Mouse (Mus musculus): ENCODE data around the gene Stim2. TPM values are rescaled to one million over a fixed set of nuclear protein-coding genes. Genes with fewer than 3 reads are reported as not detected.
A peak's percentile ranks its signal among the peaks of the same experiment; 100 is the strongest.

Gene Stim2
- polyA plus RNA-seq, 1 experiment from 2014 or later = 14.0 TPM

DNA sequence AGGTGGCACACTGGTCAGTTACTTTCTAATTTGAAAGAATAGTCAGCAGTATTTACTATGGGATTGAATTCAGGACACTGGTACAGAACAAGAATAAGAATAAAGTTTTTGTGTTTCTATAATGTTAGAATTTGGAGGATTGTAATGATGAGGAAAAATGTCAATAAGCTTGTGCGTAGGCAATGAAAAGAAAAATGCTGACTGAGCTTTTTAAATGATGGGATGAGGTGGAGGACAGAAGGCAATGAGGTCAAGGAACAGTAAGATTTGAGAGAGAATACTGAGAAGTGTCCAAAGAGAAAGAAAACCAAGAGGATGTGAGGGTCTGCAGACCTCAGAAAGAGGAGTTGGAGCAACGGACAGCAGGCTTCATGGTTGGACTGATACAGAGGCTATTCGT lies 89.6 kb downstream of the Stim2 start:
- ATAC-seq (ENCODE audit: low FRiP score, low TSS enrichment) (no peak), DNase-seq (ENCODE audit: low spot score) (no peak)
- no peaks in the 10 kb centered on the region for H3K4me1 ChIP-seq (replicated peaks; ENCODE audit: control insufficient read depth, insufficient read depth)
- H3K27ac ChIP-seq (replicated peaks) = no peak overlapping the region
- TF ChIP-seq EP300 (optimal IDR thresholded peaks at IDR 0.05) (no peak), CTCF (IDR thresholded peaks at IDR 0.05; ENCODE audit: low read depth) (no peak)
- H3K4me2 ChIP-seq (replicated peaks; ENCODE audit: low read depth) = no peak overlapping the region
- no peak overlapping the region for H3K4me3 ChIP-seq (ENCODE audit: low read depth, low read length)
- H3K27me3 ChIP-seq (ENCODE audit: control insufficient read depth, insufficient read depth, low read length) = no peaks in the 10 kb centered on the region
- no peaks in the 10 kb centered on the region for H3K9me3 ChIP-seq (ENCODE audit: control insufficient read depth, low read length)
- H3K36me3 ChIP-seq (ENCODE audit: control insufficient read depth, insufficient read depth, low read length) = no peaks in the 10 kb centered on the region
- WGBS = 90% methylated on average over 3 of the region's 3 CpGs
- H3K9ac ChIP-seq (ENCODE audit: low read length) = no peak overlapping the region

DNA sequence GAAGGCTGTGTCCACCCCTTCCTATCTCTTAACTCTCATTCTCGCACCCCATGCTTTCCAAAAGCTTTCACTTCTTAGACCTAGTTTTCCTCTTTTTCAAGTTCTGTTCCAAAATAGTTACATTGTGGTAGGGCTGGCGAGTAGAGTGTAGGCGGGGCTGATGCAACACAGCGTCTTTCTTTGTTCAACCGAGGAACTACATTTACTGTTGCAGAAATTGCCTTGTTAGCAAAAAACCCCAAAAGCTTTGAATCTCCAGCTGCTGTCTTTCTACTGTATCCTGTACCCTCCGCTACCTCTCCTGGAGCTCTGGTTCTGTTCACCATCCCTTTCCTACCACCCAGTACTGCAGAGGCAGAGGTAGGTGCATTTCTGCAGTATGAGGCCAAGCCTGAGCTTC lies 99.9 kb downstream of the Stim2 start:
- WGBS = 64% methylated on average over 6 of the region's 6 CpGs
- no peak for DNase-seq (ENCODE audit: low spot score)

DNA sequence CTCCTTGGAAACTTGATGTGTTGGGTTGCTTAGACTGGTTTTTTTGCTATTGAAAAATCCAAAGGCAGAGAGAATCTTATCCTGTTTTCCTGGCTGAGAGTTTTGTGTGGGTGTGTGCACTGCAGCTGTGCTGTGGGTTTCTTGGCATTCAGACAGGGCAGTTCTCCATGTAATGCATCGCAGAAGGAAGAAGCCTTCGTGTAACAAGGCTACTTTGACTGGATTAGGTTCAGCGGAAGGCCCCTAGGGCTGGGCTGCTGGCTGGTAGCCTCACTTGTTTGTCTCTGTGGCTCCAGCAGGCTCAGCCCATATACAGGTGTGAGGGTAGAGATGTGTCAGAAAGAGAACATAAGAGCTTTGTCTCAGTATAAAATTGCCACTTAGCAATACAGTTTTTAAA lies 102.6 kb downstream of the Stim2 start:
- no peak for TF ChIP-seq EP300 (optimal IDR thresholded peaks at IDR 0.05)
- WGBS = 13% methylated on average over 3 of the region's 3 CpGs
- ATAC-seq (ENCODE audit: low FRiP score, low TSS enrichment) (no peak), DNase-seq (ENCODE audit: low spot score) (peak; percentile 30)
- H3K36me3 ChIP-seq (ENCODE audit: control insufficient read depth, insufficient read depth, low read length) = 0 out of 2 replicates have a peak, but pooled peaks cover 6% of the 10 kb centered on the region
- H3K4me1 ChIP-seq (replicated peaks; ENCODE audit: control insufficient read depth, insufficient read depth) = no peaks in the 10 kb centered on the region
- H3K27ac ChIP-seq (replicated peaks) = 0 out of 2 replicates have a peak overlapping the region, but pooled peaks have one; percentile 25
- H3K9ac ChIP-seq (ENCODE audit: low read length) = no peak overlapping the region
- H3K4me2 ChIP-seq (replicated peaks; ENCODE audit: low read depth) = no peak overlapping the region
- no peaks in the 10 kb centered on the region for H3K9me3 ChIP-seq (ENCODE audit: control insufficient read depth, low read length)
- H3K27me3 ChIP-seq (ENCODE audit: control insufficient read depth, insufficient read depth, low read length) = no peaks in the 10 kb centered on the region
- H3K4me3 ChIP-seq (ENCODE audit: low read depth, low read length) = no peak overlapping the region

More for the DNA sequence above, 99.9 kb downstream of the Stim2 start:
- no peak for ATAC-seq (ENCODE audit: low FRiP score, low TSS enrichment)
- TF ChIP-seq CTCF (IDR thresholded peaks at IDR 0.05; ENCODE audit: low read depth) (no peak), EP300 (optimal IDR thresholded peaks at IDR 0.05) (no peak)
- H3K4me2 ChIP-seq (replicated peaks; ENCODE audit: low read depth) = no peak overlapping the region
- no peak overlapping the region for H3K9ac ChIP-seq (ENCODE audit: low read length)
- H3K4me1 ChIP-seq (replicated peaks; ENCODE audit: control insufficient read depth, insufficient read depth) = no peaks in the 10 kb centered on the region
- no peak overlapping the region for H3K27ac ChIP-seq (replicated peaks)
- no peaks in the 10 kb centered on the region for H3K27me3 ChIP-seq (ENCODE audit: control insufficient read depth, insufficient read depth, low read length)
- no peaks in the 10 kb centered on the region for H3K36me3 ChIP-seq (ENCODE audit: control insufficient read depth, insufficient read depth, low read length)
- H3K4me3 ChIP-seq (ENCODE audit: low read depth, low read length) = no peak overlapping the region
- H3K9me3 ChIP-seq (ENCODE audit: control insufficient read depth, low read length) = no peaks in the 10 kb centered on the region

DNA sequence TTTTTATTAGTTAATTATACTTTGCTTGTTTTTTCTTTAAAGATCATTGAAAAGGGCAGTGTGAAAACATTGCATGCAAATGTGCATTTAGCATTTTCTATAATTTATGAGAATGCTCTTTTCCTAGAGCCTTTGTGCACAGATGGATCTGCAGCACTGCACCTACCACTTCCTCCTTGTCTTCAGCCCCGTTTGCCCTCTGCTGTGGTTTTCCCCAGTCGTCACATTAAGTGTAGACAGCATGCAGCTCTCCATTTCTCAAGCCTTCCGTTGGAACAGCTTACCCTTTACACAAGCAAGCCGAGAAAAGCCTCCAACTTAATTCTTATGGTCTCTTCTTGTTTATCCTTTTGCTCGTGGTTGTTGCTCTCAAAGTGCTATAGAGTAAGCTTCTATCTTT lies 103.0 kb downstream of the Stim2 start:
- no peak for DNase-seq (ENCODE audit: low spot score)
- H3K27me3 ChIP-seq (ENCODE audit: control insufficient read depth, insufficient read depth, low read length) = no peaks in the 10 kb centered on the region
- no peaks in the 10 kb centered on the region for H3K9me3 ChIP-seq (ENCODE audit: control insufficient read depth, low read length)
- TF ChIP-seq CTCF (IDR thresholded peaks at IDR 0.05; ENCODE audit: low read depth) (no peak), EP300 (optimal IDR thresholded peaks at IDR 0.05) (no peak)
- H3K4me3 ChIP-seq (ENCODE audit: low read depth, low read length) = no peak overlapping the region
- H3K4me1 ChIP-seq (replicated peaks; ENCODE audit: control insufficient read depth, insufficient read depth) = no peaks in the 10 kb centered on the region
- H3K4me2 ChIP-seq (replicated peaks; ENCODE audit: low read depth) = no peak overlapping the region
- ATAC-seq (ENCODE audit: low FRiP score, low TSS enrichment) = no peak
- no peak overlapping the region for H3K27ac ChIP-seq (replicated peaks)
- 29% methylated on average over 5 of the region's 5 CpGs for WGBS
- no peak overlapping the region for H3K9ac ChIP-seq (ENCODE audit: low read length)
- H3K36me3 ChIP-seq (ENCODE audit: control insufficient read depth, insufficient read depth, low read length) = 0 out of 2 replicates have a peak, but pooled peaks cover 6% of the 10 kb centered on the region

DNA sequence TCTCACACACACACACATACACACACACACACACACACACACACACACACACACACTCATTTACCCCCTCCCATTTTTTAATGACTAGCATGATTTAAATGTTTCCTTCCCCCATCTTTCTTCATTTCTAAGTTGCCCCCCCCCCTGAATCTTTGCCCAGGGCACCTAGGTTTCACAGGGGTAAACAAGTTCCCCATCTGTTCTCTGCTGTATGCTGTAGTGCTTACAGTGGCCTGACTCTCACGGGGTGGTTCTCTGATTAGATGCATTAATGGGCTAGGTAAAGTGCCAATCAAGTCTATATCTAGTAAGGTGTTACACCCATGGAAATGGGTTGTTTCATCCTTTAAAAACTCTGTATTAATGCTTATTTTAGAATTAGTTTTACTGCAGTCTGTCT lies 103.7 kb downstream of the Stim2 start:
- H3K36me3 ChIP-seq (ENCODE audit: control insufficient read depth, insufficient read depth, low read length) = 0 out of 2 replicates have a peak, but pooled peaks cover 6% of the 10 kb centered on the region
- H3K4me3 ChIP-seq (ENCODE audit: low read depth, low read length) = no peak overlapping the region
- TF ChIP-seq CTCF (IDR thresholded peaks at IDR 0.05; ENCODE audit: low read depth) (no peak), EP300 (optimal IDR thresholded peaks at IDR 0.05) (no peak)
- 55% methylated on average over 1 of the region's 1 CpGs for WGBS
- no peaks in the 10 kb centered on the region for H3K4me1 ChIP-seq (replicated peaks; ENCODE audit: control insufficient read depth, insufficient read depth)
- DNase-seq (ENCODE audit: low spot score) (no peak), ATAC-seq (ENCODE audit: low FRiP score, low TSS enrichment) (no peak)
- no peak overlapping the region for H3K9ac ChIP-seq (ENCODE audit: low read length)
- no peak overlapping the region for H3K27ac ChIP-seq (replicated peaks)
- no peaks in the 10 kb centered on the region for H3K9me3 ChIP-seq (ENCODE audit: control insufficient read depth, low read length)
- H3K27me3 ChIP-seq (ENCODE audit: control insufficient read depth, insufficient read depth, low read length) = no peaks in the 10 kb centered on the region
- no peak overlapping the region for H3K4me2 ChIP-seq (replicated peaks; ENCODE audit: low read depth)

DNA sequence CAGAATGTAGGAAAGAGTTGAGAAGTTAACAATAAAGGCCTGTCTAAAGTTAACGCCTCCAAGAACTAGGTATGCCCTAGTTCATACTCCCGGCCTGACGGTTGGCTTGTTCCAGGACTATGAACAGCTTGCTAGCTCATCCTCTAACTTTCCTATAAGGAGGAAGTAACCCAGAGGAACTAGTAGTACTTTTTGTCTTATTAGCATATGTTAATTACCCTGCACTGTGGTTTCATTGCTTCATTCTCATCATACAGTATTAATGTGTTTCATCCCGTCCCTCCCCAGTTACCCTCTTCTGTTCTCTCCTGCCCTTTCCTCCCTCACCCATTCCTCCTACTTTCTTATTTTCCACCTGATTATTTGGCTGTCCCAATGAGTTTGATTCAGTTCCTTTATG lies 108.4 kb downstream of the Stim2 start:
- DNase-seq (ENCODE audit: low spot score) = no peak
- Histone ChIP-seq H3K36me3 (ENCODE audit: control insufficient read depth, insufficient read depth, low read length) (0 out of 2 replicates have a peak, but pooled peaks cover 9% of the 10 kb centered on the region), H3K9me3 (ENCODE audit: control insufficient read depth, low read length) (no peaks in the 10 kb centered on the region), H3K4me1 (replicated peaks; ENCODE audit: control insufficient read depth, insufficient read depth) (no peaks in the 10 kb centered on the region), H3K9ac (ENCODE audit: low read length) (no peak overlapping the region), H3K27ac (replicated peaks) (no peak overlapping the region), H3K4me3 (ENCODE audit: low read depth, low read length) (no peak overlapping the region), H3K27me3 (ENCODE audit: control insufficient read depth, insufficient read depth, low read length) (no peaks in the 10 kb centered on the region), H3K4me2 (replicated peaks; ENCODE audit: low read depth) (no peak overlapping the region)
- WGBS = 93% methylated on average over 4 of the region's 4 CpGs
- ATAC-seq (ENCODE audit: low FRiP score, low TSS enrichment) = no peak
- TF ChIP-seq EP300 (optimal IDR thresholded peaks at IDR 0.05) = no peak

Data from stomach, postnatal 0 days (tissue).